Mouse (Mus musculus) megakaryocyte, embryonic 14.5 days (primary cell): ENCODE measurements at regions not wholly inside any gene's neighbourhood (a gene's known extent, or its start where the extent isn't known, plus 50 kb on each side); places are given as distances from the start of the nearest gene placed in this dataset.

ENCODE experiments used
- FLI1 ChIP-seq: IDR thresholded peaks from 2 replicates; pipeline ENCODE4 v1.6.1; 2012; ENCODE audit warnings: low read length, inconsistent platforms, mixed read lengths
- GATA1 ChIP-seq: IDR thresholded peaks from 3 replicates; pipeline ENCODE4 v1.6.1; 2012; ENCODE audit warnings: mixed read lengths, low read length, inconsistent platforms, borderline replicate concordance

DNA sequence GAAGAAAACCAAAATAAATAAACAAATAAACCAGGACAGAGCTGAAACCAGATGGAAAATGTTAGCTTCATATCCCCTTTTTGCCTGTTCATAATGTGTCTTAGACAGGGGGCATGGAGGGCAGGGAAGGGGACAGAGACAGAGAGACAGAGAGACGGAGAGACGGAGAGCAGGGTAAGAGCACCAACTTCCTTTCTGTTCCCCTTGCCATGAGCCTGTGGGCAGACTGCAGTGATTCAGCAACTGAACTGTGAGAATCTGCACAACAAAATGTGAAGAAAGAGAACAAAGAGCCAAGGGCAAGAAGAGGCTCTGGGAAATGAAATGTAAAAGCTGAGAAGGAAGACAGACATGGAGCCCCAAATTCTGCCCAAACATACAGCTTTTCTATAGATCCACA, 161.1 kb downstream of the Cpe start:
- no peak for TF ChIP-seq FLI1
- TF ChIP-seq GATA1 = no peak
